Mouse (Mus musculus) neural tube, embryonic 12.5 days (tissue): ENCODE measurements around the gene Ift52. TPM values are rescaled to one million over a fixed set of nuclear protein-coding genes. Genes with fewer than 3 reads are reported as not detected.

Source experiments
- ATAC-seq: fragments of 200-750 bp; cut with Nextera tagmentation; 2 replicates; pipeline ENCODE4 v1.8.0; 2017; ENCODE audit warnings: low read depth, mild to moderate bottlenecking, moderate TSS enrichment, moderate library complexity; ENCODE audit not compliant: low FRiP score
- H3K27ac ChIP-seq: fragments of 300-500 bp; sonication (generic); 2 replicates; pipeline ENCODE4 v1.5.1; 2016
- H3K27me3 ChIP-seq: fragments of 300-500 bp; sonication (generic); replicated peaks from 2 replicates; pipeline ENCODE4 v1.6.1; 2016; ENCODE audit warnings: mild to moderate bottlenecking
- H3K36me3 ChIP-seq: fragments of 300-500 bp; sonication (generic); 2 replicates; pipeline ENCODE4 v1.6.1; 2016; ENCODE audit warnings: mild to moderate bottlenecking
- H3K4me1 ChIP-seq: fragments of 300-500 bp; sonication (generic); 2 replicates; pipeline ENCODE4 v1.6.1; 2016
- H3K4me2 ChIP-seq: fragments of 300-500 bp; sonication (generic); replicated peaks from 2 replicates; pipeline ENCODE4 v1.6.1; 2016; ENCODE audit warnings: mild to moderate bottlenecking
- H3K4me3 ChIP-seq: fragments of 300-500 bp; sonication (generic); 2 replicates; pipeline ENCODE4 v1.5.1; 2016
- H3K9ac ChIP-seq: fragments of 300-500 bp; sonication (generic); 2 replicates; pipeline ENCODE4 v1.6.1; 2016; ENCODE audit warnings: mild to moderate bottlenecking
- H3K9me3 ChIP-seq: fragments of 300-500 bp; sonication (generic); 2 replicates; pipeline ENCODE4 v1.6.1; 2016; ENCODE audit warnings: mild to moderate bottlenecking
- WGBS: fragments of 180-500 bp; shearing (Covaris S2); methylation state at CpG from one replicate; pipeline ENCODE4 v1.1.7; 2016; 5-methylcytosine and 5-hydroxymethylcytosine counted together
- polyA plus RNA-seq: library from polyadenylated mRNA; unstranded; fragments of >200 nt; fragmentation: Nextera tagmentation; extraction: Ambion mirVana; gene quantifications from 2 replicates; pipeline ENCODE4 v1.2.1, GENCODE M21; 2016

Gene Ift52
- 46.8 and 48.4 TPM in 2 replicates for polyA plus RNA-seq

GRCm38 (mm10) chr2:163016916-163017743, at the start of gene Ift52:
Gene Ift52, plus strand, starts transcription at chr2:163017354.
- Histone ChIP-seq H3K36me3 (no peaks in the 10 kb centered on the region), H3K27ac (no peak within 1 kb of the TSS), H3K4me3 (peak within 1 kb of the TSS; percentile 87), H3K9ac (peak within 1 kb of the TSS; percentile 75), H3K27me3 (no peaks in the 10 kb centered on the region), H3K9me3 (no peaks in the 10 kb centered on the region), H3K4me1 (peaks cover 9% of the 10 kb centered on the region), H3K4me2 (peak within 1 kb of the TSS; percentile 58)
- peak; percentile 95 for ATAC-seq
- WGBS, result under 1% methylated on average over 57 of the region's 57 CpGs

DNA sequence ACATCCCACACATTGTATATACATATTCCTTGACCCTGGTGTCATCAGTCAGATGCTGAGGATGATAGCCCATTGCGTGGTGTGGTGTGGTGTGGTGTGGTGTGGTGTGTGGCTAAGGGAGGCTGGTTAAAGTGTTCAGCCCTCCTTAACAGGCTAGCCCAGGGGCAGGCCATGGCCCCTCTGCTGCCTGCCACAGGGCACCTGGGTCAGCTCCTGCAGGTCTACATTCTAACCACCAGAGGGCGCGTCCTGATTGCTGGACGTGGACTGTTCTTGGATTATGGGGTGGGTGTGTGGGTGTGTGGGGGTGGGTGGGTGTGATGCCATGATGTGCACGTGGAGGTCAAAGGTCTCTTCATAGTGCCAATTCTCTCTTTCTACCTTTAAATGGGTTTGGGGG, 48.8 kb upstream of the Ift52 start:
- ATAC-seq, result 0 out of 2 replicates have a peak, but pooled peaks have one; percentile 41
- no peaks in the 10 kb centered on the region for H3K36me3 ChIP-seq
- WGBS, result 13% methylated on average over 5 of the region's 5 CpGs
- H3K9ac ChIP-seq, result no peak overlapping the region
- H3K9me3 ChIP-seq, result no peaks in the 10 kb centered on the region
- H3K27ac ChIP-seq, result no peak overlapping the region
- H3K27me3 ChIP-seq, result no peaks in the 10 kb centered on the region
- no peak overlapping the region for H3K4me2 ChIP-seq
- H3K4me1 ChIP-seq, result peaks cover 7% of the 10 kb centered on the region
- no peak overlapping the region for H3K4me3 ChIP-seq

DNA sequence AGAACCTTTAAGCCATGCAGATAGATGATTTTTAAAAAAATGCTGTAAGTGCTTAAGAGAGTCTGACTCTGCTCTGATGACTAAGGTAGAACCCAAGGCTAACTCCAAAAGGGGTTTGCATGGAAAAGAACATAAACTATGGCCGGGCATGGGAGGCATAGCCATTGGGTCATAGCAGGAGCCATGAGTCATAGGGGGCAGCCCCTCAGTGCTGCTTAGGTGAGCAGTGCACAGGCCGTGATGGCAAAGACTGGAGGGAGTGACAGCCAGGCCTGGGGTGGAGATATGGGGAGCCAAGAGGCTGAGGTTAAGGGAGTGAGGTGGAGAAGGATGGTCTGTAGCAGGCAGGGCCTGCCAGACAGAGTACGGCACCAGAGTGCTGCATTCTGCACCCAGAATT, 48.1 kb upstream of the Ift52 start:
- Histone ChIP-seq H3K27ac (no peak overlapping the region), H3K9ac (no peak overlapping the region), H3K36me3 (no peaks in the 10 kb centered on the region), H3K4me2 (no peak overlapping the region), H3K9me3 (no peaks in the 10 kb centered on the region), H3K4me3 (no peak overlapping the region), H3K4me1 (peaks cover 14% of the 10 kb centered on the region), H3K27me3 (no peaks in the 10 kb centered on the region)
- 83% methylated on average over 3 of the region's 3 CpGs for WGBS
- ATAC-seq, result no peak

DNA sequence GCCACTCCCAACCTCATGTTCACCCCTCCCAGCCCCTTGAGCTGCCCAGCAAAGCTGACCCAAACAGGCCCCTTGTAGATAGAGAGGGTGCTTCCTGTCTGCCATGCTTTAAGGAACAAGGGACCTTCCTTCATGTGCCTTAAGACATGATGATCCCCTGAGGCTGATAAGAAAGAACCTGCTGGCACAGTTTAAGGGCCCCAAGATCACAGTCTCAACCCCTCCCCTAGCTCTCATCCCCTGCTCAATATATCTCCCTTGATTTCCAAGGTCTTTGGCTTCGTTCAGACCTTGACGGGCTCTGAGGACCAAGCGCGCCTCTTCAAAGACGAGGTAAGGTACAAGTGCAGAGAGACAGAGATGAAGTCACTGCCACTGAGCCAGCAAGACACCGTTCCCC, 46.3 kb upstream of the Ift52 start:
- Histone ChIP-seq H3K9ac (no peak overlapping the region), H3K9me3 (no peaks in the 10 kb centered on the region), H3K4me1 (peaks cover 20% of the 10 kb centered on the region), H3K27ac (no peak overlapping the region), H3K36me3 (no peaks in the 10 kb centered on the region), H3K27me3 (no peaks in the 10 kb centered on the region), H3K4me2 (no peak overlapping the region), H3K4me3 (no peak overlapping the region)
- WGBS, result 91% methylated on average over 6 of the region's 6 CpGs
- ATAC-seq, result no peak

GRCm38 (mm10) chr2:162972752-162973151, 44.4 kb upstream of the Ift52 start:
- ATAC-seq, result no peak
- Histone ChIP-seq H3K36me3 (no peaks in the 10 kb centered on the region), H3K27ac (no peak overlapping the region), H3K4me2 (no peak overlapping the region), H3K4me1 (peaks cover 20% of the 10 kb centered on the region), H3K27me3 (no peaks in the 10 kb centered on the region), H3K9ac (no peak overlapping the region), H3K9me3 (no peaks in the 10 kb centered on the region), H3K4me3 (no peak overlapping the region)
- 55% methylated on average over 7 of the region's 7 CpGs for WGBS

GRCm38 (mm10) chr2:162973206-162973605, 43.9 kb upstream of the Ift52 start:
- 78% methylated on average over 5 of the region's 5 CpGs for WGBS

DNA sequence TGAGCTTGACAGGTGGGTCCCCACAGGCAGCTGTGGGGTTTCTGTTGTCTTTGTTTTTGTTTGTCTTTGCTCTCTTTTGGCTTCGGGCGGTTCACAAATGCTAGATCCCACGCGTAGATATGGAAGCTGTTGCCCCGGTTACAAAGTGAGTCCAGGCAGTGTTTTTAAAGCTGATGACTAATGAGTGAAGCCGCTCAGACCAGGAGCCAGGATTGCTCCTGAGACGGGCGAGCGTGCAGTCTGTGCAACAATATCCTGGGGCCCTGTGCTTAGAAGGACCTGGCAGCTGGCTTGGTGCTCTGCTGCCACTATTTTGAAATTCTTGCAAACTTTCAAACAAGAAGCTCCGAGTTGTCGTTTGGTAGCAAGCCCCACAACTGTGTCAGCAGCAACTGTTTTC, 43.5 kb upstream of the Ift52 start:
- H3K4me3 ChIP-seq, result no peak overlapping the region
- H3K36me3 ChIP-seq, result no peaks in the 10 kb centered on the region
- no peak overlapping the region for H3K27ac ChIP-seq
- H3K9me3 ChIP-seq, result no peaks in the 10 kb centered on the region
- WGBS, result 32% methylated on average over 11 of the region's 11 CpGs
- H3K27me3 ChIP-seq, result no peaks in the 10 kb centered on the region
- no peak overlapping the region for H3K4me2 ChIP-seq
- H3K9ac ChIP-seq, result no peak overlapping the region
- peaks cover 20% of the 10 kb centered on the region for H3K4me1 ChIP-seq
- ATAC-seq, result peak; percentile 54

More at GRCm38 (mm10) chr2:162973206-162973605, 43.9 kb upstream of the Ift52 start:
- ATAC-seq, result no peak
- H3K4me1 ChIP-seq, result peaks cover 20% of the 10 kb centered on the region
- H3K9ac ChIP-seq, result no peak overlapping the region
- no peaks in the 10 kb centered on the region for H3K9me3 ChIP-seq
- H3K4me3 ChIP-seq, result no peak overlapping the region
- H3K27ac ChIP-seq, result no peak overlapping the region
- no peaks in the 10 kb centered on the region for H3K36me3 ChIP-seq
- no peaks in the 10 kb centered on the region for H3K27me3 ChIP-seq
- H3K4me2 ChIP-seq, result no peak overlapping the region

GRCm38 (mm10) chr2:162975157-162975775, 41.9 kb upstream of the Ift52 start:
- no peaks in the 10 kb centered on the region for H3K9me3 ChIP-seq
- no peak for ATAC-seq
- H3K36me3 ChIP-seq, result no peaks in the 10 kb centered on the region
- no peak overlapping the region for H3K4me3 ChIP-seq
- no peaks in the 10 kb centered on the region for H3K27me3 ChIP-seq
- no peak overlapping the region for H3K27ac ChIP-seq
- no peak overlapping the region for H3K4me2 ChIP-seq
- WGBS, result 79% methylated on average over 11 of the region's 11 CpGs
- no peak overlapping the region for H3K9ac ChIP-seq
- peaks cover 20% of the 10 kb centered on the region for H3K4me1 ChIP-seq

GRCm38 (mm10) chr2:162976001-162976400, 41.2 kb upstream of the Ift52 start:
- no peak for ATAC-seq
- Histone ChIP-seq H3K9me3 (no peaks in the 10 kb centered on the region), H3K27ac (no peak overlapping the region), H3K9ac (no peak overlapping the region), H3K4me3 (no peak overlapping the region), H3K4me2 (no peak overlapping the region), H3K27me3 (no peaks in the 10 kb centered on the region), H3K4me1 (peaks cover 20% of the 10 kb centered on the region), H3K36me3 (no peaks in the 10 kb centered on the region)
- WGBS, result 75% methylated on average over 4 of the region's 4 CpGs

GRCm38 (mm10) chr2:162984381-162984780, 32.8 kb upstream of the Ift52 start:
- Histone ChIP-seq H3K27ac (no peak overlapping the region), H3K4me2 (no peak overlapping the region), H3K9ac (no peak overlapping the region), H3K27me3 (no peaks in the 10 kb centered on the region), H3K9me3 (no peaks in the 10 kb centered on the region), H3K4me1 (no peaks in the 10 kb centered on the region), H3K4me3 (no peak overlapping the region), H3K36me3 (no peaks in the 10 kb centered on the region)
- 87% methylated on average over 6 of the region's 6 CpGs for WGBS
- no peak for ATAC-seq

GRCm38 (mm10) chr2:162985923-162986322, 31.2 kb upstream of the Ift52 start:
- no peaks in the 10 kb centered on the region for H3K27me3 ChIP-seq
- no peak overlapping the region for H3K4me3 ChIP-seq
- H3K4me1 ChIP-seq, result no peaks in the 10 kb centered on the region
- H3K9me3 ChIP-seq, result no peaks in the 10 kb centered on the region
- no peaks in the 10 kb centered on the region for H3K36me3 ChIP-seq
- WGBS, result 67% methylated on average over 3 of the region's 3 CpGs
- H3K27ac ChIP-seq, result no peak overlapping the region
- no peak overlapping the region for H3K4me2 ChIP-seq
- ATAC-seq, result no peak
- H3K9ac ChIP-seq, result no peak overlapping the region

DNA sequence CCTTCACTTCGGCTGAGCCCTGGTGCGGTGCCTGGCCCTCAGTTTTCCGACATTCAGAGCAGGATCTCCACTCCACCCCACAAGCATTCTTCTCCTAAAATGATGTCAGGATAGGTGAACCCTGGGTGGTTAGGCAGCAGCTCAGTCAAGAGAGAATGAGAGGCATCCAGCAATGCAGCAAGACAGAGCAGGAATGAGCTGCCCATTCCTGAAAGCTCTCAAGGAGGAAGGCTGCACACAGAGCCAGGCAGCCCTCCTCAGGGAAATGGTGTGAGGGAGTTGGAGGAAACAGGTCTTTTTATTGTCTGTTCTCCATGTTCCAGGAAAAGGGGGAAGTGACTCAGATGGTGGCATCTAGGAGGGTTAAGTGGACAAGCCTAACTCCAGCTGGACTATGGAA, 30.4 kb upstream of the Ift52 start:
- ATAC-seq, result no peak
- no peaks in the 10 kb centered on the region for H3K4me1 ChIP-seq
- no peak overlapping the region for H3K4me2 ChIP-seq
- H3K27me3 ChIP-seq, result no peaks in the 10 kb centered on the region
- no peak overlapping the region for H3K4me3 ChIP-seq
- no peaks in the 10 kb centered on the region for H3K9me3 ChIP-seq
- WGBS, result 91% methylated on average over 3 of the region's 3 CpGs
- no peak overlapping the region for H3K9ac ChIP-seq
- no peaks in the 10 kb centered on the region for H3K36me3 ChIP-seq
- no peak overlapping the region for H3K27ac ChIP-seq
